Mouse (Mus musculus) c-Kit-positive CD71-negative TER-119-negative erythroid progenitor cells, embryonic 14.5 days (primary cell): ENCODE measurements around the gene Ccdc9.

Experiments
- DNase-seq: peaks from one replicate; pipeline ENCODE4 v3.0.0-alpha.2; 2013; ENCODE audit warnings: low read depth

The Ccdc9 gene

GRCm38 (mm10) chr7:16286026-16286961 is at the start of gene Ccdc9:
Ccdc9 (minus strand) TSS chr7:16286795.
- DNase-seq = peak; percentile 99

- DNase-seq = no peak
Measured at GRCm38 (mm10) chr7:16329146-16329545, 42.6 kb upstream of the Ccdc9 start.

DNA sequence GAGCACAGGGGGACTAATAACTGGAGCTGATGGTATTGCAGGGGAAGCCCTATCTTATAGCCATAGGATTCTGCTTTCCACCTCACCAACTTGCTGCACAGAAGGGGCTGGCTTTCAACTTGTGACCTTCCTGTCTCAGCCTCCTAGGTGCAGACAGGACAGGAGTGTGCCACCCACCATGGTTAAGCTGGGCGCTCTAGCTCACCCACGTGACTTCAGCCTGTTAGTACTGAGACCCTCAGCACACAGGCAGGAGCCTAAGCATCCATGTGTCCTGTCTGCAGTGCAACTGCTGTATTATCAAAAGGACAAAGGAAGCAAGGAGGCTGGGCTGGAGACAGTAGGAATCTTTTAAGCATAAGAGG is 40.0 kb upstream of the Ccdc9 start:
- no peak for DNase-seq

GRCm38 (mm10) chr7:16325920-16326606 is 39.5 kb upstream of the Ccdc9 start:
- DNase-seq = peak; percentile 74

DNA sequence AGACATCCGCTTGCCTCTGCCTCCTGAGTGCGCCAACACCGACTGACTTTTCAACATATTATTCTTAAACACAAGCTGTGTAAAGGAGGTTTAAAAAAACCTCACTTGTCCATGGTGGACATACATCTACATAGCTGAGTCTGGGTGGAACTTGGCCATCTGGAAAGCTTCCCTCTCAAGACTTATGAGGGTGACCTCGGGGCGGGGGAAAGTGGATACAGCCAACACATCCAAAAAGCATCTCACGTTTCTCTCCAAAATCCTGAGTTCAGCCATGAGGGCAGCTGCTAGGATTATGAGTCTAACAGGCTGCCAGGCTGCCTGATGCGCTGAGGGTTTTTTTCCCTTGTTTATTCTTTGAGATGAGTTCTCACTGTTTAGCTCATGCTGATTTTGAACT is 38.1 kb upstream of the Ccdc9 start:
- DNase-seq = no peak

- DNase-seq = no peak
Measured at GRCm38 (mm10) chr7:16320479-16320878, 33.9 kb upstream of the Ccdc9 start.

DNA sequence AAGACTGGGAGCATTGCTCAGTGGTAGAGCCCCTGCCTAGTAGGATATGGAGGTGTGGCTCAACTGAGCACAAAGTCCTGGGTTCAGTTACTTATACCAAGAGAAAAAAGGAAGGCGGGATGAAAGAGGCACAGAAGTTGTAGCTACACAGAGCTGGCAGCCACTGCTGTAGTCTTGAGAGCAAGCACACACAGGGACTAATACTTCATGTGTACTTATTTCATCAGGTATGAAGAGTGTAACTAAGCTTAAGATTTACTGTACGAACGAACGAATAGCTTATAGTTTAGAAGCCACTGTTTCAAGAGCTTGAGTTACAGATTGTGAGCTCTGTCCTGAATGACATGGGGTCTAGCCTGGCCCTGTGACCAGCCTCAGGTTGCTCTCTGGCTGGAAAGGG is 32.6 kb upstream of the Ccdc9 start:
- DNase-seq = no peak

DNA sequence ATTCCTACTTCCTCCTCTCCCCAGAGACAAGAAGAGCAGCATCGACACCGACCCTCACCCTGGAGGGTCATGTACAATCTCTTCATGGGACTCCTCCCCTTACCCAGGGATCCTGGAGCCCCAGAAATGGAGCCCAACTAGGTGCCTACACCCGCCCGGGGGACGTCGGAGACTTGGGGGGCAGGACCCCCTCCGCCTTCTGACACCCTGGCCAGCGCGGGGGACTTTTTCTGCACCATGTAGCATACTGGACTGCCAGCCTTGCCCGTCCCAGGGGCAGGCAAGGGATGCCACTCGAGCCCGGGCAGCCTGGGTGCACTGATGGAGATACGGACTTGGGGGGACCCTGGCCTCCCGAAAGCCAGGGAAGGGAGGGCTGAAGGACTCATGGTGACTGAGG is 30.5 kb upstream of the Ccdc9 start:
- DNase-seq = no peak

DNA sequence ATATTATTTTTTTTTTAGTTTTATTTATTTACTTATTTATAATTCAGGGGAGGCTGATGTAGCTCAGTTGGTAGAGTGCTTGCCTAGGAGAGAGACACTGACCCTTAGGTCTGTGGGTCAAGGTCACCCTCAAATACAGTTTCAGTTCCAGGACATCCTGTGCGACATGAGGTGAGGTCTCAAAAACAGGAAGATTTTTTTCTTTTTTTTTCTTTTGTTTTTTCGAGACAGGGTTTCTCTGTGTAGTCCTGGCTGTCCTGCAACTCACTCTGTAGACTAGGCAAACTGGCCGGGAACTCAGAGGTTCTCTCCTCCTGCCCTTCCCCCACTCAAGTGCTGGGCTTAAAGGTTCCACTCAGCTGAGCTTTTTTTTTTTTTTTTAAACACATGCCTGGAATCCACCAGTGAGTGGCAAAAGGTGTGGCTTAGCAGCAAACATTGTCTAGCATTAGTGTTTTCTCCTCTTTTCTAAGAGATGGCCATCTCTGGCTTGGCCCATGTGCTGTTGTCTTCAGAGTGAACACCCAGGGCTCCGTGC is 28.7 kb upstream of the Ccdc9 start:
- no peak for DNase-seq

DNA sequence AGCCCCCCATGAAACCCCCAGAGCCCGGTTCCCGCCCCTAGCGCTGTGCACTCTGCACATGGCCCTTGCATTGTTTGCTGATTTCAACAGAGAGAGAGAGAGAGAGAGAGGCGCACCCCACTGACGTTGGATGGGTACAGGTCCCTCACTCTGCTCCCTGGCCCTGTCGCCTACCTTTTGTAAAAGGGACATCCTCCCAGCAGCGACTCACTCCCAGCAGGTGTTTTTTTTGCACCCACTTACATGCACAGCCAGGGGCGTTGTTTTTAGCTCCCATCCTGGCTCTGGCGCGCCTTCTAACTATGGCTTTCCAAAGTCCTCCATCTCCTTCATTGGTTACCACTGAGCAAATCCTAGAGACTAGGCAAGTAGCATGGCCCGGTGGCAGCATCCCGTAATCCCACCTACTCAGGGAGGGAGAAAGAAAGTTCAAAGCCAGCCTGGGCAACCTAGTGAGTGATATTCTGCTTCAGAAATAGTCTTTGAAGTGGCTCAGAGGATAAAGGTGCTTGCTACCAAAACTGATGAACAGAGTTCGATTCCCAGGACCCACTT is 27.7 kb upstream of the Ccdc9 start:
- no peak for DNase-seq

GRCm38 (mm10) chr7:16313481-16314220 is 27.1 kb upstream of the Ccdc9 start:
- DNase-seq = peak; percentile 63

GRCm38 (mm10) chr7:16312672-16313311 is 26.2 kb upstream of the Ccdc9 start:
- DNase-seq = peak; percentile 63

- no peak for DNase-seq
Measured at GRCm38 (mm10) chr7:16312011-16312671, 25.5 kb upstream of the Ccdc9 start.

DNA sequence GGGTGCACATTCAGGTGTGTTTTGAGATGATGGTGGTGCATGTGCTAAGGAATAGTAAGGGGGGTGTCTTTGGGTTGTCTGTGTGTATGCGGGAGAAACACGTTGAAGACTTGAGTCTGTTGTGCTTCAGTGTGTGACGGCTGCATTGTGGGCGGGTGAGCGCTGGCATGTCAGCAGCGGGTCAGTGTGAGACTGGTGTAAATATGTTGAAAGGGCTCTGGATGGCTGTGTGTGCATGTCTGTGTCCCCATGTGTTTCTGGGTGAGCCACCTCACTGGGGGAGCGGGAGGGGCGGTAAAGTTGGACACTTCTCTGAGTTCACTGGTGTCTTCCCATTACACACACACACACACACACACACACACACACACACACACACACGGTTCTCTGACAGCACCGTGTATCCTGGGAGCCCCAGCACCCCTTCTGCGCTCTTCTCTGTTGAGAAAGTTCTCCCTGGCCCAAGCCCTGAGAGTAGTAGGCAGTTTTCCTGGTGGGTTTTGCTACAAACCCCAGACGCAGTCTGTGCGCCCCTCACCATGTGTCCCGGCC is 24.9 kb upstream of the Ccdc9 start:
- peak; percentile 14 for DNase-seq

GRCm38 (mm10) chr7:16310521-16311452 is 24.2 kb upstream of the Ccdc9 start:
- peak; percentile 25 for DNase-seq

DNA sequence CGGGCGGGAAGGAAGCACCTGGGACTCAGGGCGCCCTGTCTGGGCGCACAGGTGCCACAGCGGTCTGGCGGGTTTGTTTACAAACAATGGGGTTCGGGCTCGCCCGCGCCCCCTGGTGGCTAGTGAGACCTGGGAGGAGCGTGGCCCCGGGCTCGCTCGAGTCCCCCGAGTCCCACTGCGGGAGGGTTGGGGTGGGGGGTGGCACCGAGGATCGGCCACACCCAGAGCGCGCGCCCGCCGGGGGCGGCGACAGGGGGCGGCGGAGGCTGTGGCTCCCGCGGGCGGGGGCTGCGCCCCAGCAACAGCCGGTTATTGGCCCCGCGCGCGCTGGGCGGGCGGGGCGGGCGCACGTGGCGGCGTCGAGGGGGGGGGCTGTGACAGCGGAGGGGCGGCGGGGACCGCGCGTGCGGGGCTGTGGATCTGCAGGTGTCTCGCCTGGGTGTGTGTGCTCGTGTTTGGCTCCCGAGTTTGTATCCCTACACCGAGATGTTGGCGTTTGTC is 23.5 kb upstream of the Ccdc9 start:
- DNase-seq = peak; percentile 85

- peak; percentile 69 for DNase-seq
Measured at GRCm38 (mm10) chr7:16309318-16310019, 22.9 kb upstream of the Ccdc9 start.

GRCm38 (mm10) chr7:16308555-16309317 is 22.1 kb upstream of the Ccdc9 start:
- DNase-seq = peak; percentile 32
